Mouse (Mus musculus): ENCODE data around the gene Avpi1. TPM values are rescaled to one million over a fixed set of nuclear protein-coding genes. Genes with fewer than 3 reads are reported as not detected.

Avpi1 gene
- polyA plus RNA-seq, 1 experiment from 2014 or later = 26.0 TPM

DNA sequence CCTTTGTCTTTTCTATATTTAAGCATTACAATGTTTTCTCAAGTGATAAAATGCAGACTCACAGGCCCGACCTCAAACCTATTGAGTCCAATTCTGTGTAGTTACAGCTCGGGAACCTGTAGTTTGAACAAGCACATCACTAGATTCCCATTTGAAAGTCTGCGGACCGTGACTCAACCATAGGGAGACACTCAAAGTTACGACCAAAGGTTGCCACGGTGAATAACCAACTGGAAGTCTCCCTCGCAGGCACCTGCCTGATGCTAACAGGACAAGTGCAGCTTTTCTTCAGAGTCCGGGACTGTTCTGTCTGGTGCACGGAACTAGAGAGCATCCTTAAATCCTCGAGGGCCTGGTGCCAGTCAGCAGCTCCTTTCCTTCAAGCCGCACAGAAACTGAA lies 48.4 kb downstream of the Avpi1 start:
- DNase-seq (ENCODE audit: low spot score) = no peak
- no peak for ATAC-seq (ENCODE audit: insufficient number of reproducible peaks, low FRiP score, low TSS enrichment, low read depth)

DNA sequence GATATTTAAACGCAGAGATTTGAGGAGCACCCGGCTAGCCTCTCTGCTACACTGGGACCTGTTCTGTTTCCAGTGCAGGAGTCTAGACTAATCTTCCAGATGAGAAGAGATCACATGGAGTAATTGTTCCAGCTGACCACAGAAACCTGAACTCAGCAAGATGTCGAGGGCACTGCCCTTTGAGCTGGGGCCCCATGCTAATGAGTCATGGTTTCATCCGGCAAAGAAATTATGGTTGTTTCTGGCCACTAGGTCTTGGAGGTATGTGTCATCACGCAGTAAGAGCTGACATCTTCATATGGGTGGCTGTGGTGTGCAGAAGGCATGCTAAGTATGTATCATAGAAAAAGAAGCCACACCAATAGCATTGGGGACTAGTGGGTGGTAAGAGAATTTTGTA lies 48.9 kb downstream of the Avpi1 start:
- no peak for ATAC-seq (ENCODE audit: insufficient number of reproducible peaks, low FRiP score, low TSS enrichment, low read depth)
- Histone ChIP-seq H3K27ac (replicated peaks; ENCODE audit: low read depth, low read length) (no peak overlapping the region), H3K36me3 (ENCODE audit: control insufficient read depth, insufficient read depth, low read length) (no peaks in the 10 kb centered on the region; the same call in none of the 2 replicates), H3K4me3 (ENCODE audit: low read depth, low read length) (no peak overlapping the region), H3K4me2 (ENCODE audit: low read depth, severe bottlenecking) (no peak overlapping the region), H3K27me3 (ENCODE audit: control insufficient read depth, insufficient read depth, low read length) (no peaks in the 10 kb centered on the region), H3K9ac (ENCODE audit: low read length) (no peak overlapping the region), H3K9me3 (ENCODE audit: control insufficient read depth, low read length) (no peaks in the 10 kb centered on the region), H3K4me1 (ENCODE audit: control insufficient read depth, insufficient read depth, low read length) (no peaks in the 10 kb centered on the region)
- no peak for DNase-seq (ENCODE audit: low spot score)
- WGBS = 81% methylated on average over 5 of the region's 5 CpGs

More for the DNA sequence above, 48.4 kb downstream of the Avpi1 start:
- Histone ChIP-seq H3K4me2 (ENCODE audit: low read depth, severe bottlenecking) (no peak overlapping the region), H3K4me3 (ENCODE audit: low read depth, low read length) (no peak overlapping the region), H3K36me3 (ENCODE audit: control insufficient read depth, insufficient read depth, low read length) (no peaks in the 10 kb centered on the region; the same call in none of the 2 replicates), H3K27me3 (ENCODE audit: control insufficient read depth, insufficient read depth, low read length) (no peaks in the 10 kb centered on the region), H3K4me1 (ENCODE audit: control insufficient read depth, insufficient read depth, low read length) (no peaks in the 10 kb centered on the region), H3K9ac (ENCODE audit: low read length) (no peak overlapping the region), H3K27ac (replicated peaks; ENCODE audit: low read depth, low read length) (no peak overlapping the region), H3K9me3 (ENCODE audit: control insufficient read depth, low read length) (no peaks in the 10 kb centered on the region)
- 88% methylated on average over 11 of the region's 11 CpGs for WGBS

DNA sequence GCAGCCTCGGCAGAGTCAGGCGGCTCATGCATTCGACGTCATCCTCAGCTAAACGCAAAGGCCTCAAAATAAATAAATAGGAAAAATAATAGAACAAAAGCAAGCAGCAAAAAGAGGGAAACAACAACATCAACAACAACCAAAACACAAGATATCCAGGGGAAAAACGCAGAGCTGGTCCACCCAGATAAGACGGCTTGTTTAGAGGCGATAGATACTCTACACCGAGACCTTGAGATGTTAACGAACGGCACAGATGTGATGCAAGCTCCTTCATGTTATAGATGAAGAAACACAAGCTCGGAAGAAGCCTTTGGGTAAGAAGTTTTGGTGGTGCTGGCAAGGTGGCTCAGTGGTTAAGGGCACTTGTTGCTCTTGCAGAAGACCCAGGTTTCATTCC lies 49.9 kb downstream of the Avpi1 start:
- 90% methylated on average over 12 of the region's 12 CpGs for WGBS
- H3K27ac ChIP-seq (replicated peaks; ENCODE audit: low read depth, low read length) = no peak overlapping the region
- no peak for DNase-seq (ENCODE audit: low spot score)
- no peaks in the 10 kb centered on the region for H3K9me3 ChIP-seq (ENCODE audit: control insufficient read depth, low read length)
- H3K4me3 ChIP-seq (ENCODE audit: low read depth, low read length) = no peak overlapping the region
- ATAC-seq (ENCODE audit: insufficient number of reproducible peaks, low FRiP score, low TSS enrichment, low read depth) = no peak
- H3K36me3 ChIP-seq (ENCODE audit: control insufficient read depth, insufficient read depth, low read length) = no peaks in the 10 kb centered on the region; the same call in none of the 2 replicates
- no peak overlapping the region for H3K9ac ChIP-seq (ENCODE audit: low read length)
- H3K4me1 ChIP-seq (ENCODE audit: control insufficient read depth, insufficient read depth, low read length) = no peaks in the 10 kb centered on the region
- no peak overlapping the region for H3K4me2 ChIP-seq (ENCODE audit: low read depth, severe bottlenecking)
- no peaks in the 10 kb centered on the region for H3K27me3 ChIP-seq (ENCODE audit: control insufficient read depth, insufficient read depth, low read length)

DNA sequence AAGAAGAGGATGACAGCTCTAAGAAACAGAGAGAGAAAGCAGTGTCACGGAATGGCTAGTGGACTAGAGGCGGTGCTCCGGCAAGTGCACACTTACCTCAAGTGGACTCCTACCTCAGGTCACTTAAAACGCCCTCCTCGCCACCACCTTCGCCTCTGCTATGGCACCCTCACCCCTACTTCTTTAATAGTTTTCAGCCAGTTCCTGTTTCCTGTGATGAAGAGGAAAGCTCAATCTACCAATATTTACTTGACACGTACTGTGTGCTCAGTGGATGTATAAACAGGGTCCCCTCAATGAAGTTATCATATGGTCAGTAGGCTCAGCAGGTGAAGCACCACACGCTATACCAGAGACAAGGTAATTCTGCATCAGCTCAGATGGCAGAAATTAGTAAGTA lies 50.3 kb downstream of the Avpi1 start:
- no peak overlapping the region for H3K9ac ChIP-seq (ENCODE audit: low read length)
- ATAC-seq (ENCODE audit: insufficient number of reproducible peaks, low FRiP score, low TSS enrichment, low read depth) = no peak
- H3K27ac ChIP-seq (replicated peaks; ENCODE audit: low read depth, low read length) = no peak overlapping the region
- H3K4me2 ChIP-seq (ENCODE audit: low read depth, severe bottlenecking) = no peak overlapping the region
- no peak for DNase-seq (ENCODE audit: low spot score)
- 97% methylated on average over 8 of the region's 8 CpGs for WGBS
- H3K4me1 ChIP-seq (ENCODE audit: control insufficient read depth, insufficient read depth, low read length) = no peaks in the 10 kb centered on the region
- H3K4me3 ChIP-seq (ENCODE audit: low read depth, low read length) = no peak overlapping the region
- H3K27me3 ChIP-seq (ENCODE audit: control insufficient read depth, insufficient read depth, low read length) = no peaks in the 10 kb centered on the region
- H3K36me3 ChIP-seq (ENCODE audit: control insufficient read depth, insufficient read depth, low read length) = no peaks in the 10 kb centered on the region; the same call in none of the 2 replicates
- no peaks in the 10 kb centered on the region for H3K9me3 ChIP-seq (ENCODE audit: control insufficient read depth, low read length)

DNA sequence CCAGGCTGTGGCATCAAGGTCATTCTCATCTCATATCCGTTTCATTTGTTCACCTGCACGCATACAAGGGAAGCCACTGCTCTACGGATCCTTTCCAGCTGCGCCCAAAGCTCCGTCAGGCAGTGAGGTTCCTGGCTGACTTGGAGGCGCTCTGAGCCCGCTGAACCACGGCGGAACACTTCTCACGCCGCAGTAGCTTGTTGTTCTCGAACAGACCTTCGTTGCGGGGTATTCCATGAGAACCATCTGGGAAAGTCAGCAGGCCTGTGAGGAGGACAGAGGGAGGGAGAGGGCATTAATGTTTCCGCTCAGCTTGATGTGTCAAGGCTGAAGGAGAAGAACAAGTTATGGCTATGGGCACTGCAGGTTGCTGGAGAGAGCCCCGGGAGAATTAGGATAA lies 52.9 kb downstream of the Avpi1 start:
- no peaks in the 10 kb centered on the region for H3K9me3 ChIP-seq (ENCODE audit: control insufficient read depth, low read length)
- no peaks in the 10 kb centered on the region for H3K4me1 ChIP-seq (ENCODE audit: control insufficient read depth, insufficient read depth, low read length)
- no peak overlapping the region for H3K9ac ChIP-seq (ENCODE audit: low read length)
- no peak overlapping the region for H3K4me2 ChIP-seq (ENCODE audit: low read depth, severe bottlenecking)
- H3K27ac ChIP-seq (replicated peaks; ENCODE audit: low read depth, low read length) = no peak overlapping the region
- DNase-seq (ENCODE audit: low spot score) (no peak), ATAC-seq (ENCODE audit: insufficient number of reproducible peaks, low FRiP score, low TSS enrichment, low read depth) (no peak)
- no peaks in the 10 kb centered on the region; the same call in none of the 2 replicates for H3K36me3 ChIP-seq (ENCODE audit: control insufficient read depth, insufficient read depth, low read length)
- WGBS = 92% methylated on average over 16 of the region's 16 CpGs
- H3K4me3 ChIP-seq (ENCODE audit: low read depth, low read length) = no peak overlapping the region
- H3K27me3 ChIP-seq (ENCODE audit: control insufficient read depth, insufficient read depth, low read length) = no peaks in the 10 kb centered on the region

DNA sequence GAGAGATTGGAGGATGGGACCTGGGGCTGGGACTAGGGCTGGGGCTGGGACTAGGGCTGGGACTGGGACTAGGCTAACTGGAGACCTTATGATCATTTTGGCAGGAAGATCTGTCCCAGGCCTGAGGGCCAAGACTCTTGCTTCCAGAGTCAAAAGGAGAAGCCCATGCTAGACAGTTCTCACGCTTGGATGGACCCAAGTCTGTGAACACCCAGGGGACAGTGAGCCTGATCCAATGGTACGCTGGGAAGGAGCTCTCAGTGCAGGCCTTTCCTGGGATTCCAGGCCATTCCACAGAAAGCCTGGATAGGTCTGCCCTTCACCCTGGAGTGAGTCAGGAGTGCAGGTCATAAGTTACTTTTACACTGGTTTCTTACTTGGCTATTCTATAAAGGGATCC lies 53.8 kb downstream of the Avpi1 start:
- no peak for DNase-seq (ENCODE audit: low spot score)

More for the DNA sequence above, 53.8 kb downstream of the Avpi1 start:
- Histone ChIP-seq H3K9me3 (ENCODE audit: control insufficient read depth, low read length) (no peaks in the 10 kb centered on the region), H3K4me1 (ENCODE audit: control insufficient read depth, insufficient read depth, low read length) (no peaks in the 10 kb centered on the region), H3K27ac (replicated peaks; ENCODE audit: low read depth, low read length) (no peak overlapping the region), H3K27me3 (ENCODE audit: control insufficient read depth, insufficient read depth, low read length) (no peaks in the 10 kb centered on the region), H3K4me3 (ENCODE audit: low read depth, low read length) (no peak overlapping the region), H3K9ac (ENCODE audit: low read length) (no peak overlapping the region), H3K36me3 (ENCODE audit: control insufficient read depth, insufficient read depth, low read length) (no peaks in the 10 kb centered on the region; the same call in none of the 2 replicates), H3K4me2 (ENCODE audit: low read depth, severe bottlenecking) (no peak overlapping the region)
- WGBS = 89% methylated on average over 2 of the region's 2 CpGs
- ATAC-seq (ENCODE audit: insufficient number of reproducible peaks, low FRiP score, low TSS enrichment, low read depth) = no peak

Other genes starting within 250 kb of the Avpi1 start
- gene Rrp12, start 232.9 kb downstream of the Avpi1 start, polyA plus RNA-seq (2014; fragmentation: Nextera tagmentation; extraction: Ambion mirVana) = 16.1 and 18.4 TPM in 2 replicates
- 820 and 869 TPM in 2 replicates for gene Pgam1, start 217.1 kb downstream of the Avpi1 start, polyA plus RNA-seq (2014; fragmentation: Nextera tagmentation; extraction: Ambion mirVana)
- gene Exosc1, start 195.6 kb downstream of the Avpi1 start, polyA plus RNA-seq (2014; fragmentation: Nextera tagmentation; extraction: Ambion mirVana) = 86.2 and 91.6 TPM in 2 replicates
- 69.3 and 72.1 TPM in 2 replicates for gene Zdhhc16, start 195.6 kb downstream of the Avpi1 start, polyA plus RNA-seq (2014; fragmentation: Nextera tagmentation; extraction: Ambion mirVana)
- 40.1 and 50.5 TPM in 2 replicates for gene Mms19, start 147.9 kb downstream of the Avpi1 start, polyA plus RNA-seq (2014; fragmentation: Nextera tagmentation; extraction: Ambion mirVana)
- 10.1 and 10.6 TPM in 2 replicates for gene Ubtd1, start 147.3 kb downstream of the Avpi1 start, polyA plus RNA-seq (2014; fragmentation: Nextera tagmentation; extraction: Ambion mirVana)
- 0.31 and 0.92 TPM in 2 replicates for gene Ankrd2, start 93.1 kb downstream of the Avpi1 start, polyA plus RNA-seq (2014; fragmentation: Nextera tagmentation; extraction: Ambion mirVana)
- 1.1 and 1.4 TPM in 2 replicates for gene Hoga1, start 83.4 kb downstream of the Avpi1 start, polyA plus RNA-seq (2014; fragmentation: Nextera tagmentation; extraction: Ambion mirVana)
- gene 4933411K16Rik, start 76.8 kb downstream of the Avpi1 start, polyA plus RNA-seq (2014; fragmentation: Nextera tagmentation; extraction: Ambion mirVana) = not detected in 2 replicates
- gene Morn4, start 42.7 kb downstream of the Avpi1 start, polyA plus RNA-seq (2014; fragmentation: Nextera tagmentation; extraction: Ambion mirVana) = 42.2 and 46.2 TPM in 2 replicates
- gene Pi4k2a, start 38.6 kb downstream of the Avpi1 start, polyA plus RNA-seq (2014; fragmentation: Nextera tagmentation; extraction: Ambion mirVana) = 28.4 and 29.4 TPM in 2 replicates
- 12.3 and 16.6 TPM in 2 replicates for gene Marveld1, start 18.3 kb upstream of the Avpi1 start, polyA plus RNA-seq (2014; fragmentation: Nextera tagmentation; extraction: Ambion mirVana)
- 11.7 and 12.6 TPM in 2 replicates for gene Zfyve27, start 34.9 kb upstream of the Avpi1 start, polyA plus RNA-seq (2014; fragmentation: Nextera tagmentation; extraction: Ambion mirVana)
- 0.13 and 0.25 TPM in 2 replicates for gene Sfrp5, start 73.2 kb upstream of the Avpi1 start, polyA plus RNA-seq (2014; fragmentation: Nextera tagmentation; extraction: Ambion mirVana)
- not detected in 2 replicates for gene Golga7b, start 118.5 kb upstream of the Avpi1 start, polyA plus RNA-seq (2014; fragmentation: Nextera tagmentation; extraction: Ambion mirVana)